Mouse (Mus musculus) CH12.LX (cell line): ENCODE measurements around the gene Hyal2. TPM values are rescaled to one million over a fixed set of nuclear protein-coding genes. Genes with fewer than 3 reads are reported as not detected.

Experiments used
- DNase-seq: peaks from one replicate; pipeline ENCODE4 v3.0.0-alpha.2; 2013; ENCODE audit errors: extremely low read depth
- H3K27ac ChIP-seq: 2 replicates; pipeline ENCODE4 v1.5.1; 2012; ENCODE audit warnings: low read depth, mild to moderate bottlenecking, control low read depth, moderate library complexity; ENCODE audit not compliant: insufficient read depth
- H3K27me3 ChIP-seq: replicated peaks from 2 replicates; pipeline ENCODE3; 2012; ENCODE audit warnings: inconsistent platforms
- H3K36me3 ChIP-seq, 2 experiments: replicated peaks in 1 of 2; 2 replicates each; pipeline versions ENCODE3 to v1.6.1; 2012; ENCODE audit warnings: inconsistent platforms in 1 of 2, low read length in 1 of 2, mild to moderate bottlenecking in 1 of 2, mixed read lengths in 1 of 2, moderate library complexity in 1 of 2; ENCODE audit not compliant: control insufficient read depth in 1 of 2, insufficient read depth in 1 of 2
- H3K4me1 ChIP-seq, 2 experiments: 2 replicates each; pipeline ENCODE4 v1.6.1; 2012; ENCODE audit warnings: inconsistent platforms in 1 of 2, moderate library complexity in 1 of 2; ENCODE audit not compliant: insufficient read depth in 2 of 2, control insufficient read depth in 1 of 2
- H3K4me2 ChIP-seq: 2 replicates; pipeline ENCODE4 v1.6.1; 2012; ENCODE audit warnings: low read depth, mild to moderate bottlenecking, control low read depth; ENCODE audit not compliant: poor library complexity, insufficient read depth, severe bottlenecking
- H3K4me3 ChIP-seq, 3 experiments: fragments of 150-350 bp in 1 of 3; sonication (generic) in 1 of 3; replicated peaks in 1 of 3; 2 replicates each; pipeline versions ENCODE3 to v1.5.1; 2011 to 2012; ENCODE audit warnings: low read depth in 2 of 3, low read length in 2 of 3, mild to moderate bottlenecking in 2 of 3, moderate library complexity in 2 of 3, control low read depth in 1 of 3, improper control_type of control experiment in 1 of 3, inconsistent platforms in 1 of 3, mixed read lengths in 1 of 3; ENCODE audit not compliant: poor library complexity in 1 of 3
- H3K79me2 ChIP-seq: replicated peaks from 2 replicates; pipeline ENCODE4 v1.6.1; 2012; ENCODE audit warnings: mild to moderate bottlenecking, moderate library complexity; ENCODE audit not compliant: control insufficient read depth, poor library complexity, insufficient read depth, severe bottlenecking; ENCODE audit errors: extremely low read depth
- H3K9ac ChIP-seq: 2 replicates; pipeline ENCODE4 v1.6.1; 2012; ENCODE audit warnings: low read depth, mild to moderate bottlenecking, control low read depth, moderate library complexity; ENCODE audit not compliant: insufficient read depth
- H3K9me3 ChIP-seq: replicated peaks from 2 replicates; pipeline ENCODE3; 2012; ENCODE audit warnings: low read length, inconsistent platforms, mixed read lengths
- BHLHE40 ChIP-seq: IDR thresholded peaks from 2 replicates; pipeline ENCODE4 v1.6.1; 2011; ENCODE audit warnings: mild to moderate bottlenecking, low read depth, low read length, improper control_type of control experiment
- CTCF ChIP-seq, 2 experiments: IDR thresholded peaks in 1 of 2; conservative IDR thresholded peaks in 1 of 2; 2 replicates each; pipeline ENCODE4 v1.5.1; 2011 to 2012; ENCODE audit warnings: low read depth in 2 of 2, low read length in 2 of 2, improper control_type of control experiment in 1 of 2, inconsistent platforms in 1 of 2, mild to moderate bottlenecking in 1 of 2, moderate library complexity in 1 of 2
- ELF1 ChIP-seq: IDR thresholded peaks from 2 replicates; pipeline ENCODE4 v1.6.1; 2014; ENCODE audit warnings: low read depth, mild to moderate bottlenecking, inconsistent platforms, low read length, improper control_type of control experiment
- HCFC1 ChIP-seq: IDR thresholded peaks from 2 replicates; pipeline ENCODE4 v1.6.1; 2012; ENCODE audit warnings: low read depth, mild to moderate bottlenecking, inconsistent platforms, low read length, improper control_type of control experiment
- JUN ChIP-seq: IDR thresholded peaks from 2 replicates; pipeline ENCODE4 v1.6.1; 2011; ENCODE audit warnings: low read depth, mild to moderate bottlenecking, low read length, improper control_type of control experiment, moderate library complexity; ENCODE audit not compliant: insufficient read depth
- KAT2A ChIP-seq: IDR thresholded peaks from 2 replicates; pipeline ENCODE4 v1.6.1; 2012; ENCODE audit warnings: low read length, improper control_type of control experiment, inconsistent platforms; ENCODE audit not compliant: insufficient replicate concordance
- MAX ChIP-seq: IDR thresholded peaks from 2 replicates; pipeline ENCODE4 v1.6.1; 2011; ENCODE audit warnings: low read length, improper control_type of control experiment
- MAZ ChIP-seq: IDR thresholded peaks from 2 replicates; pipeline ENCODE4 v1.6.1; 2012; ENCODE audit warnings: low read depth, mild to moderate bottlenecking, inconsistent platforms, low read length, improper control_type of control experiment, moderate library complexity
- PAX5 ChIP-seq: IDR thresholded peaks from 2 replicates; pipeline ENCODE4 v1.6.1; 2012; ENCODE audit warnings: low read length, inconsistent platforms, mixed read lengths
- POLR2AphosphoS2 ChIP-seq: IDR thresholded peaks from 2 replicates; pipeline ENCODE4 v1.6.1; 2011; ENCODE audit warnings: low read depth, low read length, improper control_type of control experiment
- RAD21 ChIP-seq: IDR thresholded peaks from 2 replicates; pipeline ENCODE4 v1.6.1; 2011; ENCODE audit warnings: low read depth, mild to moderate bottlenecking, low read length, improper control_type of control experiment, moderate library complexity
- RCOR1 ChIP-seq: conservative IDR thresholded peaks from 2 replicates; pipeline ENCODE4 v1.6.1; 2012; ENCODE audit warnings: low read depth, mild to moderate bottlenecking, inconsistent platforms, low read length, improper control_type of control experiment
- USF2 ChIP-seq: conservative IDR thresholded peaks from 2 replicates; pipeline ENCODE4 v1.6.1; 2011; ENCODE audit warnings: low read depth, low read length, improper control_type of control experiment
- ZKSCAN1 ChIP-seq: IDR thresholded peaks from 2 replicates; pipeline ENCODE4 v1.6.1; 2012; ENCODE audit warnings: low read depth, inconsistent platforms, low read length, improper control_type of control experiment, borderline replicate concordance
- ZMIZ1 ChIP-seq: IDR thresholded peaks from 2 replicates; pipeline ENCODE4 v1.6.1; 2012; ENCODE audit warnings: low read depth, mild to moderate bottlenecking, inconsistent platforms, low read length, improper control_type of control experiment
- dilution Hi-C: fragments of 300-500 bp; cut with MboI; formaldehyde crosslinking; loops from 2 replicates; pipeline ENCODE4 v1.14.3; 2020; ENCODE audit warnings: low sequenced_read_pairs; ENCODE audit not compliant: extremely low pct_unique_long_range_greater_than_20kb, extremely low pct_ligation_motif_present
- in situ Hi-C: fragments of 300-500 bp; cut with MboI; formaldehyde crosslinking; loops from 3 replicates; pipeline ENCODE4 v1.14.3; 2019; ENCODE audit warnings: low sequenced_read_pairs, low pct_ligation_motif_present, low pct_unique_long_range_greater_than_20kb, mixed read lengths
- polyA plus RNA-seq: library from polyadenylated mRNA; unstranded; fragments of >175 nt; gene quantifications from 2 replicates; pipeline ENCODE4 v1.2.1, GENCODE M21; 2012; ENCODE audit warnings: low read depth; ENCODE audit not compliant: insufficient read length
- total RNA-seq, 2 experiments: library from RNA; depleted of rRNA; stranded (reverse); fragments of 300-350 nt in 1 of 2; fragments of >200 nt in 1 of 2; gene quantifications; 2 replicates each; pipeline ENCODE4 v1.2.3; 2012 to 2014

Hyal2 gene
- total and polyA plus RNA-seq, 3 experiments: 16.4 to 30.9 (median 26.8) TPM

- Histone ChIP-seq H3K4me3 (peak overlapping the region in 1 of 3 experiments; percentile 8), H3K4me2 (peak overlapping the region; percentile 46; the same call in 1 of the 2 replicates), H3K4me1 (peaks cover 29 to 49% of the 10 kb centered on the region in 2 experiments), H3K36me3 (peaks cover 34 to 42% of the 10 kb centered on the region in 2 experiments), H3K79me2 (no peaks in the 10 kb centered on the region), H3K27ac (peak overlapping the region; percentile 26; the same call in 1 of the 2 replicates), H3K9me3 (no peaks in the 10 kb centered on the region), H3K9ac (no peak overlapping the region; the same call in 1 of the 2 replicates), H3K27me3 (no peaks in the 10 kb centered on the region)
- dilution Hi-C loops (no loop called here), in situ Hi-C loops (no loop called here)
- TF ChIP-seq RCOR1: peak; percentile 5; the same call in 1 of the 2 replicates
- no peak for TF ChIP-seq ELF1
- TF ChIP-seq MAZ: no peak
- no peak for DNase-seq
These were observed 45.3 kb downstream of the Hyal2 start for GRCm38 (mm10) chr9:107612945-107613569.

- peaks cover 16 to 29% of the 10 kb centered on the region in 2 experiments for H3K4me1 ChIP-seq
- no peak for DNase-seq
- in situ Hi-C loops (no loop called here), dilution Hi-C loops (no loop called here)
- H3K4me2 ChIP-seq: no peak overlapping the region
- H3K9ac ChIP-seq: no peak overlapping the region
- H3K36me3 ChIP-seq: peaks cover 54 to 61% of the 10 kb centered on the region in 2 experiments
- no peak overlapping the region for H3K4me3 ChIP-seq
- H3K27ac ChIP-seq: no peak overlapping the region
- no peaks in the 10 kb centered on the region for H3K79me2 ChIP-seq
- no peaks in the 10 kb centered on the region for H3K9me3 ChIP-seq
- no peaks in the 10 kb centered on the region for H3K27me3 ChIP-seq
- TF ChIP-seq USF2 (no peak), POLR2AphosphoS2 (no peak), RAD21 (no peak), MAZ (no peak), MAX (no peak), ZKSCAN1 (no peak), CTCF (conservative IDR thresholded peaks at IDR 0.05 in 1 of 2, IDR thresholded peaks at IDR 0.05 in 1 of 2; ENCODE audit: low read depth in 2 of 2, low read length in 2 of 2) (no peak), ELF1 (no peak), HCFC1 (no peak), BHLHE40 (no peak), ZMIZ1 (no peak), JUN (no peak), KAT2A (no peak), PAX5 (no peak)
- TF ChIP-seq, all 38 proteins: peak for 0
These were observed 47.3 kb downstream of the Hyal2 start for GRCm38 (mm10) chr9:107615035-107615434.
